Mouse (Mus musculus) E14TG2a.4 (cell line): ENCODE measurements at regions not wholly inside any gene's neighbourhood (a gene's known extent, or its start where the extent isn't known, plus 50 kb on each side); places are given as distances from the start of the nearest gene placed in this dataset.

Source experiments
- CTCF ChIP-seq: conservative IDR thresholded peaks from 2 replicates; pipeline ENCODE4 v1.5.1; 2014; ENCODE audit warnings: low read length
- NANOG ChIP-seq: IDR thresholded peaks from 2 replicates; pipeline ENCODE4 v1.6.1; 2014; ENCODE audit warnings: borderline replicate concordance, low read length, mixed read lengths

DNA sequence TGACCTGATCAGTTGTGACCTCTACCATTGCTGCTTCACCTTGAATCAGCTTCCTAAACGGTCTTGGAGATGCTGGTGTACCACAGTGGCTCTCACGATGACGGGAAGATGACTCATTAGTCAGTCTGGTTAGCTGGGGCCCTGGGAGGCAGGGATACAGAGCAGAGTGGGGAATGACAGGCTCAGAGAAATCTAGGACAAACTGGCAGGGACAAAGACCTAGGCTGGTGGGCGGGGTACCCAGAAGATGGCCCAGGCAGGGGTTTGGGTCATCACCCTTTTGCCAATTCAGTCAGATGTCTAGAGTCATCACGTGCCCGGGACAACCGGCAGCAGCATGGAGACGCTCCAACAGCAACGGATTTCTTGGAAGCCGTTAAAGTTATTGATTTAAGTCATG is 83.4 kb upstream of the Max start:
- no peak for TF ChIP-seq CTCF
- no peak for TF ChIP-seq NANOG
